Comparison of ENCODE assay signal across 21 mouse cellular contexts in genomic region chr14:118858318-118858717, GRCm38 (mm10).
DNase-seq lines count a peak whose midpoint lies in the region; ATAC-seq and TF ChIP-seq lines count a peak whose summit lies in the region.
"Had no signal": no experiment of that assay in that cellular context is flagged by ENCODE, and none has a peak within 500 bp of the region (broad histone marks: within the 10 kb centered on the region; RNA-seq: fewer than 3 reads in every experiment).

No protein-coding gene starts in this region.

- no peaks in the 10 kb centered on the region for H3K27me3 ChIP-seq in kidney, adult 2 months (replicated peaks; ENCODE audit: control insufficient read depth, insufficient read depth, low read length)
- peaks cover 9% of the 10 kb centered on the region; the same call in 1 of the 2 replicates for H3K27me3 ChIP-seq in kidney, embryonic 14.5 days (ENCODE audit: control insufficient read depth, insufficient read depth, low read length)
- H3K27me3 ChIP-seq in limb, embryonic 12.5 days: peaks cover 40% of the 10 kb centered on the region
- peaks cover 36% of the 10 kb centered on the region for H3K27me3 ChIP-seq in limb, embryonic 10.5 days (ENCODE audit: low read depth, poor library complexity, severe bottlenecking)

- H3K4me3 ChIP-seq in kidney, adult 2 months (ENCODE audit: insufficient read depth, low read depth, low read length): no peak overlapping the region
- H3K4me3 ChIP-seq in kidney, embryonic 14.5 days (ENCODE audit: low read length): no peak overlapping the region
- H3K4me3 ChIP-seq in limb, embryonic 12.5 days (replicated peaks): no peak overlapping the region
- H3K4me3 ChIP-seq in limb, embryonic 10.5 days: no peak overlapping the region
- H3K4me3 ChIP-seq: embryonic facial prominence, embryonic 13.5 days; gastrocnemius, adult 2 months; heart, embryonic 12.5 days; hindbrain, embryonic 15.5 days had no signal

- peak; percentile 23 for DNase-seq in embryo, embryonic 10.5 days (ENCODE audit: low spot score)
- no peak for DNase-seq in embryo, embryonic 11 days
- no peak for DNase-seq in kidney, adult 2 months
- no peak for DNase-seq in limb, embryonic 10.5 days (ENCODE audit: low spot score)
- DNase-seq in hindlimb bud, embryonic 11.5 days (ENCODE audit: extremely low spot score, low read depth, low spot score): peak; percentile 91
- DNase-seq: adrenal gland, adult 8-10 months; adrenal gland, postnatal 36 days; B cell, adult 2 months; cerebellum, adult 11 months; cerebellum, adult 8-10 months; cerebellum, postnatal 14 days; gastrocnemius, adult 2 months; gastrocnemius, postnatal 25 days had no signal

- no peaks in the 10 kb centered on the region for H3K9me3 ChIP-seq in kidney, embryonic 14.5 days (ENCODE audit: control insufficient read depth, low read length)
- no peaks in the 10 kb centered on the region for H3K9me3 ChIP-seq in limb, embryonic 12.5 days
- H3K9me3 ChIP-seq in limb, embryonic 10.5 days (replicated peaks): no peaks in the 10 kb centered on the region
- H3K9me3 ChIP-seq: embryonic facial prominence, embryonic 13.5 days; G1E; heart, embryonic 12.5 days; hindbrain, embryonic 15.5 days had no signal

- no peak overlapping the region for H3K4me2 ChIP-seq in kidney, embryonic 14.5 days (replicated peaks; ENCODE audit: low read depth, low read length)
- no peak overlapping the region for H3K4me2 ChIP-seq in limb, embryonic 12.5 days
- H3K4me2 ChIP-seq: embryonic facial prominence, embryonic 13.5 days; heart, embryonic 12.5 days; hindbrain, embryonic 15.5 days had no signal

- 37% methylated on average over 6 of the region's 6 CpGs for WGBS in kidney, adult 2 months
- 16% methylated on average over 6 of the region's 6 CpGs for WGBS in kidney, embryonic 14.5 days
- WGBS in limb, embryonic 12.5 days: 16% methylated on average over 6 of the region's 6 CpGs
- WGBS in limb, embryonic 10.5 days: 20% methylated on average over 6 of the region's 6 CpGs

- no peak for TF ChIP-seq CTCF in kidney, adult 2 months (conservative IDR thresholded peaks at IDR 0.05; ENCODE audit: insufficient read depth, insufficient read length, low read depth, low read length)

- H3K9ac ChIP-seq in kidney, embryonic 14.5 days (ENCODE audit: low read depth, low read length): no peak overlapping the region
- no peak overlapping the region for H3K9ac ChIP-seq in limb, embryonic 12.5 days (replicated peaks)
- H3K9ac ChIP-seq: embryonic facial prominence, embryonic 13.5 days; heart, embryonic 12.5 days; hindbrain, embryonic 15.5 days had no signal

- ATAC-seq in kidney, embryonic 14.5 days (ENCODE audit: low FRiP score, low TSS enrichment): no peak
- ATAC-seq in limb, embryonic 12.5 days (ENCODE audit: insufficient number of reproducible peaks, insufficient read depth, low FRiP score, low TSS enrichment, low read depth): no peak
- ATAC-seq: CD4-positive, CD25-positive, alpha-beta regulatory T cell, adult 4 months; forebrain, embryonic 16.5 days had no signal

- no peaks in the 10 kb centered on the region; the same call in 1 of the 2 replicates for H3K36me3 ChIP-seq in kidney, adult 2 months (ENCODE audit: control insufficient read depth, insufficient read depth, low read length)
- no peaks in the 10 kb centered on the region for H3K36me3 ChIP-seq in kidney, embryonic 14.5 days (ENCODE audit: control insufficient read depth, insufficient read depth, low read length)
- no peaks in the 10 kb centered on the region for H3K36me3 ChIP-seq in limb, embryonic 12.5 days
- no peaks in the 10 kb centered on the region for H3K36me3 ChIP-seq in limb, embryonic 10.5 days
- H3K36me3 ChIP-seq: embryonic facial prominence, embryonic 13.5 days; G1E; heart, embryonic 12.5 days; hindbrain, embryonic 15.5 days had no signal

- no peak for TF ChIP-seq POLR2A in kidney, adult 2 months (IDR thresholded peaks at IDR 0.05; ENCODE audit: low read depth, low read length)

- peak overlapping the region; percentile 66 for H3K27ac ChIP-seq in kidney, adult 2 months (ENCODE audit: insufficient read depth, low read depth, low read length)
- H3K27ac ChIP-seq in kidney, embryonic 14.5 days (ENCODE audit: low read depth, low read length): no peak overlapping the region
- 0 out of 2 replicates have a peak overlapping the region, but pooled peaks have one; percentile 57 for H3K27ac ChIP-seq in limb, embryonic 12.5 days
- H3K27ac ChIP-seq in limb, embryonic 10.5 days: no peak overlapping the region
- H3K27ac ChIP-seq: embryonic facial prominence, embryonic 13.5 days; gastrocnemius, adult 2 months; hindbrain, embryonic 15.5 days had no signal

- peaks cover 17% of the 10 kb centered on the region; the same call in 1 of the 2 replicates for H3K4me1 ChIP-seq in kidney, adult 2 months (ENCODE audit: control insufficient read depth, insufficient read depth, low read length)
- H3K4me1 ChIP-seq in kidney, embryonic 14.5 days (ENCODE audit: control insufficient read depth, insufficient read depth, low read length): peaks cover 9% of the 10 kb centered on the region; the same call in 1 of the 2 replicates
- peaks cover 16% of the 10 kb centered on the region for H3K4me1 ChIP-seq in limb, embryonic 12.5 days (replicated peaks)
- peaks cover 47% of the 10 kb centered on the region for H3K4me1 ChIP-seq in limb, embryonic 10.5 days

Comparison
In these comparisons a context has a peak if more than half of its experiments do, and no peak if none do; other contexts are left out.
1. DNase-seq: peak in embryo, embryonic 10.5 days (single experiment) and hindlimb bud, embryonic 11.5 days (single experiment); none in embryo, embryonic 11 days (single experiment), kidney, adult 2 months (single experiment) and limb, embryonic 10.5 days (single experiment).
2. H3K27ac ChIP-seq: peak in kidney, adult 2 months (single experiment) and limb, embryonic 12.5 days (single experiment); none in kidney, embryonic 14.5 days (single experiment) and limb, embryonic 10.5 days (single experiment).